Mouse (Mus musculus) hindbrain, embryonic 13.5 days (tissue): ENCODE data around the gene Mvk. TPM values are rescaled to one million over a fixed set of nuclear protein-coding genes. Genes with fewer than 3 reads are reported as not detected.

Experiments
- ATAC-seq: fragments of 200-750 bp; cut with Nextera tagmentation; 2 replicates; pipeline ENCODE4 v1.8.0; 2017; ENCODE audit warnings: moderate TSS enrichment; ENCODE audit not compliant: low FRiP score
- H3K27ac ChIP-seq: fragments of 300-500 bp; sonication (generic); 2 replicates; pipeline ENCODE4 v1.5.1; 2015; ENCODE audit warnings: inconsistent platforms, mild to moderate bottlenecking, moderate library complexity
- H3K27me3 ChIP-seq: fragments of 300-500 bp; sonication (generic); 2 replicates; pipeline ENCODE4 v1.6.1; 2015; ENCODE audit warnings: mild to moderate bottlenecking, inconsistent platforms
- H3K36me3 ChIP-seq: fragments of 300-500 bp; sonication (generic); 2 replicates; pipeline ENCODE4 v1.6.1; 2015; ENCODE audit warnings: mild to moderate bottlenecking, inconsistent platforms
- H3K4me1 ChIP-seq: fragments of 300-500 bp; sonication (generic); replicated peaks from 2 replicates; pipeline ENCODE4 v1.6.1; 2015; ENCODE audit warnings: inconsistent platforms
- H3K4me2 ChIP-seq: fragments of 300-500 bp; sonication (generic); 2 replicates; pipeline ENCODE4 v1.6.1; 2015; ENCODE audit warnings: inconsistent platforms, mild to moderate bottlenecking, moderate library complexity
- H3K4me3 ChIP-seq: fragments of 300-500 bp; sonication (generic); 2 replicates; pipeline ENCODE4 v1.5.1; 2015; ENCODE audit warnings: mild to moderate bottlenecking, inconsistent platforms
- H3K9ac ChIP-seq: fragments of 300-500 bp; sonication (generic); 2 replicates; pipeline ENCODE4 v1.6.1; 2015; ENCODE audit warnings: mild to moderate bottlenecking, inconsistent platforms
- H3K9me3 ChIP-seq: fragments of 300-500 bp; sonication (generic); 2 replicates; pipeline ENCODE4 v1.6.1; 2016; ENCODE audit warnings: inconsistent platforms
- WGBS: fragments of 180-500 bp; shearing (Covaris S2); methylation state at CpG from one replicate; pipeline ENCODE4 v1.1.7; 2015; 5-methylcytosine and 5-hydroxymethylcytosine counted together
- microRNA-seq: library from miRNA; unstranded; fragments of <30 nt; microRNA quantifications from one replicate; pipeline ENCODE4, GENCODE M21; 2016
- polyA plus RNA-seq: library from polyadenylated mRNA; unstranded; fragments of >200 nt; fragmentation: Nextera tagmentation; extraction: Ambion mirVana; gene quantifications from 2 replicates; pipeline ENCODE4 v1.2.1, GENCODE M21; 2015

Gene Mvk
- polyA plus RNA-seq, 1 experiment from 2014 or later: 50.0 TPM

GRCm38 (mm10) chr5:114489570-114489969, 45.5 kb downstream of the Mvk start:
- no peaks in the 10 kb centered on the region; the same call in 1 of the 2 replicates for H3K9me3 ChIP-seq
- H3K36me3 ChIP-seq: no peaks in the 10 kb centered on the region
- 76% methylated on average over 6 of the region's 6 CpGs for WGBS
- H3K4me1 ChIP-seq: no peaks in the 10 kb centered on the region; the same call in 1 of the 2 replicates
- ATAC-seq: no peak
- H3K4me2 ChIP-seq: no peak overlapping the region
- no peak overlapping the region for H3K4me3 ChIP-seq
- peaks cover 6% of the 10 kb centered on the region; the same call in 1 of the 2 replicates for H3K27me3 ChIP-seq
- no peak overlapping the region for H3K9ac ChIP-seq
- H3K27ac ChIP-seq: no peak overlapping the region

- Histone ChIP-seq H3K9ac (no peak overlapping the region), H3K36me3 (no peaks in the 10 kb centered on the region), H3K9me3 (no peaks in the 10 kb centered on the region; the same call in 1 of the 2 replicates), H3K4me3 (no peak overlapping the region), H3K27ac (no peak overlapping the region), H3K27me3 (no peaks in the 10 kb centered on the region), H3K4me1 (no peaks in the 10 kb centered on the region; the same call in 1 of the 2 replicates), H3K4me2 (no peak overlapping the region)
- 96% methylated on average over 8 of the region's 8 CpGs for WGBS
- ATAC-seq: no peak
These were observed 46.2 kb downstream of the Mvk start for GRCm38 (mm10) chr5:114490241-114490640.

- Histone ChIP-seq H3K27ac (no peak overlapping the region), H3K27me3 (no peaks in the 10 kb centered on the region), H3K4me1 (0 out of 2 replicates have a peak, but pooled peaks cover 7% of the 10 kb centered on the region), H3K9ac (no peak overlapping the region), H3K4me2 (no peak overlapping the region), H3K4me3 (no peak overlapping the region), H3K9me3 (no peaks in the 10 kb centered on the region; the same call in 1 of the 2 replicates), H3K36me3 (no peaks in the 10 kb centered on the region)
- 48% methylated on average over 1 of the region's 1 CpGs for WGBS
- no peak for ATAC-seq
These were observed 50.7 kb downstream of the Mvk start for GRCm38 (mm10) chr5:114494761-114495160.

DNA sequence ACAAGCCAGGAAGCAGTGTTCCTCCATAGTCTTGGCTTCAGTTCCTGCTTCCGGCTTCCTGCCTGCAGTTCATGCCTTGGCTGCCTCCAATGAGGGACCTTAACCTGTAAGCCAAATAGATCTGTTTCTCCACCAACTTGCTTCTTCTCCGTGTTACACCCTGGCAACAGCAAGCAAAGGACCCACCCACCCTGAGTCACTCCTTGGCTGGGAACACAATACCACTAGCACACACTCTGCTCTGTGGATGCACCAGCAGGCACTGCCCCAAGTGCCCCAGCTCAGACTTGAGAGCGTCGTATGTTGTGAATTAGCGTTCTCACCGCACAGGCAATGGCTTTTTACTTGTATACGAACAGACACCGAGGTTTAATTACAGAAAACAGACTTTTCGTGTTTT, 57.2 kb downstream of the Mvk start:
- no peak overlapping the region for H3K4me3 ChIP-seq
- H3K4me2 ChIP-seq: no peak overlapping the region
- ATAC-seq: no peak
- no peaks in the 10 kb centered on the region for H3K36me3 ChIP-seq
- WGBS: 86% methylated on average over 9 of the region's 9 CpGs
- no peaks in the 10 kb centered on the region for H3K9me3 ChIP-seq
- no peak overlapping the region for H3K9ac ChIP-seq
- H3K27me3 ChIP-seq: no peaks in the 10 kb centered on the region; the same call in 1 of the 2 replicates
- peaks cover 7% of the 10 kb centered on the region; the same call in 1 of the 2 replicates for H3K4me1 ChIP-seq
- H3K27ac ChIP-seq: no peak overlapping the region

DNA sequence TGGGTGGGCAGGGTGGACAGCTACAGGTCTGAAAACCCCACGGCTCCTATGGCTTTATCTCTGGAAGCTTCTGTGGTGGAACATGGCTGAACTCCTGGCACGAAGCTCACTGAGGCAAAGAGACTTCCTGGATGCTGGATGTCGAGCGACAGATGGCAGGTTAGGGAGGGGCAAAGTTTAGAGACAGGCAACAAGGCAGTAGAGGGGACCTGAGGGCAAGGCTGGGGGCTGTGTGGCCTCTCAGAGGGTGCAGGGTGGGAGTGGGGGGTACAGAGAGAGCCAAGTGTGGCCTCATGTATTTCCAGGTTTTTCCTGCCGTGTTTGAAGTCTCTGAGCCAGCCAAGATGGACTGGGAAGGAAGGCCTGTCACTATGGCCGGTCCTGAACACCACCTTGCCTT, 60.8 kb downstream of the Mvk start:
- 84% methylated on average over 6 of the region's 6 CpGs for WGBS
- no peak overlapping the region for H3K27ac ChIP-seq
- H3K9me3 ChIP-seq: no peaks in the 10 kb centered on the region
- H3K9ac ChIP-seq: no peak overlapping the region
- no peak for ATAC-seq
- H3K4me3 ChIP-seq: no peak overlapping the region
- no peak overlapping the region for H3K4me2 ChIP-seq
- peaks cover 24% of the 10 kb centered on the region for H3K4me1 ChIP-seq
- no peaks in the 10 kb centered on the region for H3K36me3 ChIP-seq
- no peaks in the 10 kb centered on the region; the same call in 1 of the 2 replicates for H3K27me3 ChIP-seq

GRCm38 (mm10) chr5:114505260-114506085, 61.4 kb downstream of the Mvk start:
- ATAC-seq: no peak
- WGBS: 80% methylated on average over 14 of the region's 14 CpGs
- no peaks in the 10 kb centered on the region for H3K36me3 ChIP-seq
- no peaks in the 10 kb centered on the region; the same call in 1 of the 2 replicates for H3K27me3 ChIP-seq
- no peaks in the 10 kb centered on the region for H3K9me3 ChIP-seq
- H3K27ac ChIP-seq: no peak overlapping the region
- H3K4me3 ChIP-seq: no peak overlapping the region
- peaks cover 26% of the 10 kb centered on the region for H3K4me1 ChIP-seq
- H3K4me2 ChIP-seq: no peak overlapping the region
- no peak overlapping the region for H3K9ac ChIP-seq

DNA sequence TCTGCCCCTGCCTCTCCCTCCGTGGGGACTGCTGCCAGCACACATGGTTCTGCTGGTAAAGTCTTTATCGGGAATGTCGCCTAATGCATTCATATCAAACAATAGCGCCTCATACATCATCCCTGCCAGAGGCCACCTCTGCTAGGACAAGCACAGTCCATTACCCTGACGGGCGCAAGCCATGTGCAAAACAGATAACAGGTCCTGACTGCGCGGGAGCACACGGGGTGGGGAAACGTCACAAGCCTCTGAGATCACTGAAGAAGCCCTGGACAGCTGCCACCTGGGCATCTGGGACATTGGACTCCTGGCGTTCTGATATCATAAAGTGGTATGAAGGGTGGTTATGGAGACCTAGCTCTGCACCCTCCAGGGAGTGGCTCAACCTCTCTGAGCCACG, 63.3 kb downstream of the Mvk start:
- no peak overlapping the region for H3K9ac ChIP-seq
- H3K27ac ChIP-seq: no peak overlapping the region
- ATAC-seq: no peak
- WGBS: 34% methylated on average over 12 of the region's 12 CpGs
- no peaks in the 10 kb centered on the region for H3K36me3 ChIP-seq
- no peak overlapping the region for H3K4me3 ChIP-seq
- H3K27me3 ChIP-seq: peaks cover 5% of the 10 kb centered on the region
- H3K9me3 ChIP-seq: no peaks in the 10 kb centered on the region
- H3K4me2 ChIP-seq: no peak overlapping the region
- peaks cover 26% of the 10 kb centered on the region for H3K4me1 ChIP-seq

- no peak for ATAC-seq
- Histone ChIP-seq H3K4me2 (no peak overlapping the region), H3K27me3 (peaks cover 9% of the 10 kb centered on the region), H3K9ac (no peak overlapping the region), H3K9me3 (no peaks in the 10 kb centered on the region), H3K4me3 (no peak overlapping the region), H3K4me1 (peaks cover 30% of the 10 kb centered on the region), H3K27ac (no peak overlapping the region), H3K36me3 (no peaks in the 10 kb centered on the region)
- 55% methylated on average over 4 of the region's 4 CpGs for WGBS
These were observed 63.9 kb downstream of the Mvk start for GRCm38 (mm10) chr5:114507964-114508363.

DNA sequence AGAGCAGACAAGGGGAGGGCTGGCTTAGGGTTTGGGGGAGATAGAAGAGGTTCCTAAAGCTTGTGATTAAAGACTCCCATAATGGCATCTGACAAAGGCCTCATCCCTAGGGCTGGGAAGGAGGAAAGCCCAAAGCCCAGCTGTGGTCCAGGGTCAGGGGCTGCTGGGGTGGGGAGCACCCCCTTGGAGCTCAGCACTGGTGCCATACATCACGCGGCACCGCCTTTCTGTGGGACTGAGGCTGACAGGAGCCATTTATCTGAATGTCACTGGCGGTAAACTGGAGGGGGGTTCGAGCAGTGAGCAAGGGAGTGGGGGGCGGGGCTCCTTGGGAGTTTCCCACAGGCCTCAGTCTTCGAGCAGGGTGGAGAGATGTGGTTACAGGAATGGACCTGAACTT, 65.4 kb downstream of the Mvk start:
- H3K36me3 ChIP-seq: no peaks in the 10 kb centered on the region
- no peak for ATAC-seq
- no peak overlapping the region for H3K27ac ChIP-seq
- H3K27me3 ChIP-seq: peaks cover 19% of the 10 kb centered on the region
- no peaks in the 10 kb centered on the region for H3K9me3 ChIP-seq
- peaks cover 43% of the 10 kb centered on the region for H3K4me1 ChIP-seq
- H3K9ac ChIP-seq: no peak overlapping the region
- H3K4me3 ChIP-seq: no peak overlapping the region
- H3K4me2 ChIP-seq: no peak overlapping the region
- WGBS: 47% methylated on average over 7 of the region's 7 CpGs

Small RNA genes lying within 50 kb of the gene (microRNA-seq; reads per million reads assigned to microRNA genes)
- 0.93 reads per million for gene Mir7027

Other genes starting within 250 kb of the Mvk start
- gene Foxn4, start 170.5 kb upstream of the Mvk start, polyA plus RNA-seq: 1.0 and 2.9 TPM in 2 replicates
- gene Myo1h, start 155.1 kb upstream of the Mvk start, polyA plus RNA-seq: 0.93 and 1.3 TPM in 2 replicates
- gene Kctd10, start 63.8 kb upstream of the Mvk start, polyA plus RNA-seq: 77.7 and 86.5 TPM in 2 replicates
- gene Ube3b, start 63.7 kb upstream of the Mvk start, polyA plus RNA-seq: 41.4 and 41.6 TPM in 2 replicates
- 23.6 and 25.7 TPM in 2 replicates for gene Mmab, start 209 bp upstream of the Mvk start, polyA plus RNA-seq
- gene Fam222a, start 123.7 kb downstream of the Mvk start, polyA plus RNA-seq: 5.8 and 6.4 TPM in 2 replicates
- 0.53 and 0.65 TPM in 2 replicates for gene Trpv4, start 214.2 kb downstream of the Mvk start, polyA plus RNA-seq
- gene Gltp, start 246.7 kb downstream of the Mvk start, polyA plus RNA-seq: 41.5 and 42.9 TPM in 2 replicates